Mouse (Mus musculus): ENCODE measurements around the gene C1galt1.

DNA sequence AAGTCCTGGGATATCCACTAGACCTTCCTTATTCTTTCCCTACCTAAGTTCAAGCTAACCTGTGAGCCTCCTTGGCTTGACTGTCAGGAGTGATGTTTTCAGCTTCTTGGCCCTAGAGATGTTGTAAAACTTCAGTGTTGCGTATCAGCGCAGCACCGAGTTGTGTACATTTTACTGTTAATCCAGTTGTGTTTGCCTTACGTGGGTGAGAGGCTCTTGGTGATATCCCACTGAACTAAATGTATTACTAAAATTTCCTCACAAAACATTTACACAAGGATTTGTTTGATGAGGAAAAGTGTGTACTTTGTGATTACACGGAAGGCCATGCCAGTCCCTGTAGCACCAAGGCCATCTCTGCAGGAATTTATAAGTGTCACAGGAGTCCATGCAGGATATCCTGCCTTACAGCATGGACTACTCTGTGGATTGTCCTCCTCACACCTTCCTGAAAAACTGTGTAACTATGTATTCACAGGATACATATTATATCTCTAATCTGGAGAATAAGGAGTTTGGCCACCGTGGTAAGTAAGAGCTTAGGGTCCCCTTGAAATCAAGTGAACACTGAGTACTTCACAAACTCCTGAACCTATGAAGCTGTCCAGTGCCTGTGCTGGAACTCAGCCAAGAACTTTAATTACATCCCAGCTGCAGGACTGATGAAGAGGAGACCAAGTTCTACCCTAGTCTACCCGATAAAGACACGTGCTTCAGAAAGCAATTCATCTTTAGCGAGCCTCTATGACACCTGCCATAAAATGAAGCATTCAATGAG lies 40.7 kb upstream of the C1galt1 start:
- TF ChIP-seq CTCF (IDR thresholded peaks at IDR 0.05; ENCODE audit: insufficient read depth, low read depth, low read length) (no peak), POLR2A (IDR thresholded peaks at IDR 0.05; ENCODE audit: insufficient read depth, low read depth, low read length) (no peak)
